Mouse (Mus musculus): ENCODE data around the gene Bcl2l11.

Bcl2l11 gene

DNA sequence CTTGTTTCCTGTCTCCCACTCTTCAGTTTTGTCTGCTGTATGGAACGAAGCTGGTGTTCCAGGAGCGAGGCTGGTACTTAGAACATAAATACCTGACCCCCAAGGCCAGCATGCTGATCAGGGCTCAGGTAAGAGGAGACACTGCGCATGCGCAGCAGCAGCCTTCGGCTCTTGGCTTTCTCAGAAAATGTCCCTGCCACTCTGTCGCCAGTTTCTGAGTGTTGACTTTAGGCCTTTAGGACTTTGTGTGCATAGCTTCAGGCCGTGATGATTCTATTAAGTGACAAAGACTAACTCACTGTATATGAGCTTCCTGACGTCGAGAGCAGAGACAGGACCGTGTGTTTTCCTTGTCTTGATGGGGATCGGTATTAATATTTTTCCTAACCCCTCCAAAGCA, 20.2 kb upstream of the Bcl2l11 start:
- DNase-seq (ENCODE audit: extremely low spot score, low spot score) = no peak

DNA sequence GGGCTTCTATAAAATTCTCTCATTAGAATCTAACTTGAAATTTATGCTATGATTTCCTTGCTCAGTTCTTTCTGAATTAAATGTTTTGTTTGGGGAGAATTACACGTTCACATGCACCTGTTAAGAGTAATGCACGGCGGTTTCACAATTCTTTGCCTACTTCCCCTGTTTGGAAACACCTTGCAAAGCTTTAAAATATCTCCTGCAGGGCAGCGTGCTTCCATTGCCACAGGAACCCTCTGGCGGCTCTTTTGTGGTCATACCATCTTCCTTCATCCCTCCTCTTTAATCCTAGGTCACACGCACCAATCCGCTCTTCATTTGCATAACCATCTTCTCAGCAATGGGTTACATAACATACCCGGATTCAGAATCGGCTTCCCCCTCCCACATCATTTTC, 14.3 kb upstream of the Bcl2l11 start:
- no peak for DNase-seq (ENCODE audit: extremely low spot score, low spot score)

DNA sequence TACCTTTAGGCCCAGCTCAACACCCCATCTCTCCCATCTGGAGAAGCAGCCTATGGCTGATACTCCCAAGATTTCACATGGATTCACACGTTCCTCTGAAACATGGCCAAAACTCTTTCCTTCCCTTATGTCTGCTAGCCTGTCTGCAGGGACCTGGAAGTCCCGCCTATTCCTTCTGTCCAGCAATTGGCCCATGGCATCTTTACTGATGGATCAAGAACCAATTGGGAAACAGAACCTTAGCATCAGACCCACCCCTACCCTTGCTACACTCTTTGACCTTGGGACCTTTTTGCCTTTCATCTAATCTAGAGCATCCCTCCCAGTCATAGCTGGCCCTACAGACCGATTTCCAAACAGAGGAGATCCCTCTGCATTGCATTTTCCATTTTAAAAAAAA, 11.2 kb upstream of the Bcl2l11 start:
- no peak for DNase-seq (ENCODE audit: extremely low spot score, low spot score)

DNA sequence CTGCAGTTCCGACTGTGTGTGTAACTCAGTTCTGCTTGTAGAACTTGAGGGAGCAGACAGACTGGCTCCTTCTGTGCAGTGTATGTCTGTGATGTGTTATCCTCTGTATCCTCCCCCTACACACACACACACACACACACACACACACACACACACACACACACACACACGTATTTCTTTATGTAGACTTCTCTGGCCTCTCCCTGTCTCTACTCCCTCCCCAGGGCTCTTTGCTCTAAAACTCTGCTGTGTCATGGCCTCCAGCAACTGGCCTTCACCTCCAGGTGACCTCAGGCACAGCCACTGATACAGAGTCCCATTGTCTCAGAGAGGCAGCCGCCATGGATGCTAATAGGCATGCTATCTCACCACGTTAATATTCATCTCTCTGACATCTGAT, 10.3 kb upstream of the Bcl2l11 start:
- peak; percentile 55 for DNase-seq (ENCODE audit: extremely low spot score, low spot score)

DNA sequence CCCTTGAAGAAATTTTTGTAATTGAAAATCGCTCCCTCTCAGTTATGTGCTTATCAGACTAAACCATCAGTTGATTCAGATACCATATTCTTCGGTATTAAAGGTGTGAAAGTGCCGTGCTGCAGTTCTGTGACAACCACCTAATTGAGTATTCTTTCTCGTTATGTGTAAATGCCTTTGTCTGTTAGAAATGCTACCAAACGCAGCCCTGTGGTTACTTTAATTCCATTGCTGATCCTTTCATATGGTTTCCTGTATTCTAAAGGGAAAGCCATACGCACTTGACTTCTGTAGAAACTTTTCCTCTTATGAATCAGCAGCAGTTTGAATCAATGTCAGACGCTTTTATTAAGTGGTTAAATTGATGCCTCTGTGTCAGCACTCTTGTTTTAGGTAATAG, 8.2 kb upstream of the Bcl2l11 start:
- DNase-seq (ENCODE audit: extremely low spot score, low spot score) = no peak

DNA sequence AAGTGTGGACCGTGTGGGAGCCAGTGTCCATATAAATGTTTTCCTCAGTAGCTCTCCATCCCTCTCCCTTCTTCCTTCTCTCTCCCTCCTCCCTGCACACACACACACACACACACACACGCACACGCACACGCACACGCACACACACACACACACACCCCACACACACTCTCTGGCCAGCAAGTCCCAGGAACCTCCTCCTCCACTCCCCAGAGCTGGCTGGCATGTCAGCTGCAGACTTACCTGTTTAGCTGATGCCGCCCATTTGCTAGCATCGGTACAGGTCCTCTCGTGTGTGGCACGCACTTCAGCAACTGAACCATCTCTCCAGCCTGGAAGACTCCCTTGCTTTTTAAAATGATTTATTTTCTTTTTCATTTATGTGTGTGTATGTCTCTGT, 6.9 kb upstream of the Bcl2l11 start:
- no peak for DNase-seq (ENCODE audit: extremely low spot score, low spot score)

DNA sequence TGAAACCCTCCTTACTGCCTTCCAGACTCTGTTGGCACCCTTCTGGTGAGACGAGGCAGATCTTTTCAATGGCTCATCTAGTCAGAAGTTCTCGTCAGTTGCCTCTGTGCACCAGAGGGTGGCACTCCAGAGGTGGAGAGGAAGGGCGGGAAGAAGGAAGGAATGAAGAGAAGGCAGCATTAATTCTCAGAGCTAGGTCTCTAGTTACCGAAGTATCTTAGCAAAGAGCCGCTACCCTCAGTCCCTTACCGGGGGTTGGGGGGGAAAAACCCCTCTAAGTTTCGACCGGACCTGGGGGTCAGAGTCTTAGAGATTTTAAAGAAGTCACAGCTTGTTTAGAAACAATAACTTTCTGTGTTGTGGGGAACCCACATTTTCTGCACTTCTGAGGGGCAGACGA, 3.3 kb upstream of the Bcl2l11 start:
- DNase-seq (ENCODE audit: extremely low spot score, low spot score) = peak; percentile 65

DNA sequence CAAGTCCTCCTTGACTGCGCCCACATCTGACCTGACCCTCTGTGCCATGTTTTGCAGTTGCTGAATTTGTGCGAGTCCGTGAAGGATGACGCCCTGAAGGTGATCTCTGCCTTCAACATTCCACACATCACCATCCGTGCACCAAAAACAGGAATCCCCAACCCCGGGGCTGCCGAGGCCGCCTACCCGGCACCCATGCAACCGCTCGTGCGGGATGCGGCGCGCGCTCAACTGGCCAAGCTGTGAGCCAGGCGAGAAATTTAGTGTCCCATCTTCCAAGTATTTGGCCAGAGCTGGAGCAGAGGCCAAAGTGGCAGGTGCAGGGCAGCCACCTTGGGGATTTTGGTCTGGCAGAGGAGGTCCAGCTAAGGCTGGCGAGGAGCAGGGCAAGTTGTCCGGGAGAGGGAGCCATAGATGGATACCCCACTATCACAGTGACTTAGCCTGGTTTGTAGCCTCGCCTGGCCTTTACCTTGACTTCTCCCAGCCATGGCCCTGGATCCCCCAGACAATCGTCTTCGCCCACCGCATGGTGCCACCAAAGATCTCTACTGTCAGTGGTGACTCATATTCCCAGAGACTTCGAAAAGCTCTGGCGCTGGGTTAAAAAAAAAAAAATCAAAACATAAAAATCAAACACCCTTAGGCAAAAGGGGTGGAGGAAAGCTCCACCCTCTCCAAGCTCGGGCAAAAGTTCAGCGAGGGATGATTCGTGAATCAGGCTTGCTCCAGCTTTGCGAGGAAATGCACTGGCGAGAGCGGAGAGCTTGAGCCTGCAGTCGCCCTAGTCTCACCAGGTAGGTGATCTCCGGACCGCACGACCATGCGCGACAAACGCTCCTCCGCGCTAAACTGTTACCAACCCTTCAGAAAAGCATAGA, 2.7 kb upstream of the Bcl2l11 start:
- DNase-seq (ENCODE audit: extremely low spot score, low spot score) = peak; percentile 65

DNA sequence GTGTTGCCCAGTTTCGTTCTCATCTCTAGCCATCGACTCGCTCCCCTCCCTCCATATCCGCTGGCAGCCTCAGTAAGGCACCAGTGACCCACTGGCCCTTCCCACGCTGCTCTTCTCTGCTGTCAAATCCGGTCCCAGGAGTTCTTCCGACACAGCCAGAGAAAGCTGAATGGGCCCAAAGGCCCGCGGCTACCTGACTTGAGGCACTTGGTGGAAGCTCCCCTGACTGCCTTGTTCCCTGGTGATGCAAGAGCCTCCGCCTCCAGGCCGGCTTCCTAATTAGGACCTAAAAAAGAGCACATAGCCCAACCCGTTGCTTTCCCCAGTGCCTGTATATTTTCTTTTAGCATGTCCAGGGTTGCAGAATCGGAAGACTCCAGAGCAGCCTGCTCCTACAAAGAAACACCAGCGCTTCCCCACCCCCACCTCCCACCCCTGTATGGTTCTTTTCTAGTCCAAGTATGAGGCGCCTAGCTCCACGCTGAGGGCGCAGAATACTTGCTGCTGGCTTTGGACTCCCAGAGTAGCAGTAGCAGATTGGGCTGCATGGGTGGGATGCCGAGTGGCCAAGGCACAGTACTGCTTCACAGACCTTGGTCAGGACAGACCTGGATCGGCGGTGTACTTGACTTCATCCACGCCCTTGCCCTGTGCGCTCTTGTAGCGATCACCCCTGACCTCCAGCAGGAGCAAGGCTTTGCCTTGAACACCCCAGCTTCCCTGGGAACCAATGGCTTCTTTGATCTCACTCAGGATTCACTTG, 1.7 kb upstream of the Bcl2l11 start:
- DNase-seq (ENCODE audit: extremely low spot score, low spot score) = peak; percentile 49

DNA sequence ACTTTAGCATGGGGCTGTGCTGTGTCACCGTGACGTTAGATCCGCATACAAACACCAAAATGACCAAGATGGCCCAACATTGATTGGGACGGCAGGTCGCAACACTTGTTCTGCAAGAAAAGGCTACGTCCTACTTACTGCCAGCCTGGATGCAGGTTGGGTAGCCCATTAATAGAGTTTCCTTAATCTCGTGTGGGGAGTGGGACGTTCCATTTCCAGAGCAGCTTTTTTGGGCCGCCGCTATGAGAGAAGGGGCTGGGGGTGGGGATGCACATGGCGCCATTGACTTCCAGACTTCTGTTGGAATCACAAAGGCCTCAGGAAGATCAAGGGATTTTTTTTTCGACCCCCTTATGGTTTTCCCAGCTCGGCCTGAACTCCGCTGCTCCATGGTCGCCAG, 1.1 kb upstream of the Bcl2l11 start:
- DNase-seq (ENCODE audit: extremely low spot score, low spot score) = peak; percentile 40

DNA sequence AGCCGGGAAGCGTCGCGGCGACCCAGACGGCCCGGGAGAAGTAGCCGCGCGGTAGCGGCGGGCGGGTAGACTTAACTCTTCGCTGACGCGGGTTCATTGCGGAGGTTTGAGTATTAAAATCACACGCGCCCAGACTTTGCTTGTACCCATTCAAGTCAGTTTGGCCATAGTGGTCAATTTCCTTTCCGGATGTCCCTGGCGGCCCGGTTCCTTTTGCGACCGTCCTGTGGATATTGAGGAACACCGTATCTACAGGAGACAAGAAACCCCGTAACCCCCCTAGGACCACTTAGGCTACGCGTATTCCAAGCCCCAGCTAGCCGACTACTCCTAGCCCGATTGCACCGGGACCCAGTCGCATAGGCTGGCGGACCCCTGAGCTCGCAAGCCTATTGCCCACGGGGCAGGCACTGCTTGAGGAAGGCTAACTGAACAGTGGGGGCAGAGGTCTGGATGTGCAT, 783 bp downstream of the Bcl2l11 start:
- no peak for DNase-seq (ENCODE audit: extremely low spot score, low spot score)

DNA sequence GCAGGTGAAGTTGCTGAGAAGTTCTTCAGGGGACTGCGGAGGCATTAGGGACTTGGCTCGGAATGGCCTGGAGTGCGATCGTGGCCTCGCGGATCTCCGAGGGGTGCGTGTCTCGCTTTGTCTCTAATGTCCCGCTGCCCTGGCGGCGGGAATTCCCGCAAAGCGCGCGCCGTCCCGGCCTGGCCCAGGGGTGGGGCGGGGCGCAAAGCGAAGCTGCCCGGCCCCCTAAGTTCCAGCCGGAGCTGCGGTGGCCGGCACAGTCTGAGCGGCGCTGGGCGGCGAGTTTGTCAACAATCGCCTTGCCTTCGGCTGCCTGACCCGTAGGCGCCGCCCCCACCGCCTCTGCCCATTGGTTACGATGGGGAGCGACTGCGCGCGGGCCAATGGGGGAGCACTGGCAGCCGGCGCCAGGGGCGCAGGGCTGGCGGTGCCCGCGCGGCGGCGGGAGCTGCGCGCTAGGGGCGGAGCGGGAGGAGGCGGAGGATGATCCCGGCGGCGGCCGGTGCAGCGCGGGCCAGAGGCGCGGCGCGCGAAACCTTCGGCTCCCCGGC, 1.4 kb downstream of the Bcl2l11 start:
- DNase-seq (ENCODE audit: extremely low spot score, low spot score) = no peak

DNA sequence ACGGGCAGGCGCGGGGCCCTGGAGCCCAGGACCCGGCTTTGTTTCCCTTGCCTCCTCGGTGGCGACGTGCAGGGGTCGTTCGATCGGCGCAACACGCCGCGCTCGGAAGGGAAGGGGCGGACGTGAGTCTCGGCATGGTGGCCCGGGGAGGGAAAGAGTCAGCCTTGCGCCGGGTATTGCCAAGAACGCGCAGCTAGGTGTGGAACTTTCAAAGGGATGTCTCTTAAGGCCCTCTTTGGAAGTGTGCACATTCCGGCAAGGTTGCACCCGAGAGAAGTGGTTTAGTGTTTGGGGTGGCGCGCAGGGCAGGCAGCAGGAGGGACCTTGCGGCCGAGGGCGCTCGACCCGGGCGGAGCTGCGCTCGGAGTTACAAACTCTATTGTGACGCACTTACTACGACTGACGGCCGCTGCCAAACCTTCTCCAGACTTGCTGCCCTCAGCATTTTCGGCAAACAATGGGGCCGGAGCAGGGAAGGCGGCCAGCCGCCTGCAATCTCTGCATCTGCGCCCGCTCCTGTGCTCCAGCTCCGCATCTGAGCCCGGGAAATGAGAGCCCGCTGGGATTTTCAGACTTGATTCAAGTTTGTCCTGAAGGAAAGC, 2.0 kb downstream of the Bcl2l11 start:
- peak; percentile 94 for DNase-seq (ENCODE audit: extremely low spot score, low spot score)

DNA sequence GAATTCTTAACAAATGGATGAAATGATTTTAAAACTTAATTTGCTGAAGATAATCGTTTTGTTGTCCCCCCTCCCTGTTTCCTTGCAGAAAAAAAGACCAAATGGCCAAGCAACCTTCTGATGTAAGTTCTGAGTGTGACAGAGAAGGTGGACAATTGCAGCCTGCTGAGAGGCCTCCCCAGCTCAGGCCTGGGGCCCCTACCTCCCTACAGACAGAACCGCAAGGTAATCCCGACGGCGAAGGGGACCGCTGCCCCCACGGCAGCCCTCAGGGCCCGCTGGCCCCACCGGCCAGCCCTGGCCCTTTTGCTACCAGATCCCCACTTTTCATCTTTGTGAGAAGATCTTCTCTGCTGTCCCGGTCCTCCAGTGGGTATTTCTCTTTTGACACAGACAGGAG, 2.7 kb downstream of the Bcl2l11 start:
- DNase-seq (ENCODE audit: extremely low spot score, low spot score) = no peak

DNA sequence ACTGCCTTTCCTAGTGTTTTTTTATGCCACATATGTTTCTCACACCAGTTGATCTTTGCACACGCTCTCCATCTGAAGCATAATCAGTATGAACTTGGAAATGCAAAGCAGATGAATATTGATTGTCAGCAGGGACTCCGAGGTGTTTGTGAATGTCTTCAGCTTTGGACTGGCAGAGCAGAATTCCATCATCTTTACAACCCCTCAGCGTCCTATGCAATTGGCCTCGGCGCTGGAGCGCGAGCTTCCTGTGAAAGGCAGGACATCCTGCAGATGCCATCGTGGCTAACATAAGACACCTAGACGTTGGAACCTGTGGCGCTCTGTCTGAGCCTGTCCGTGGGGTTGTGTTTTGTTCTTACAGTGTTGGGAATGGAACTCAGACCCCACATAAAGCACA, 5.7 kb downstream of the Bcl2l11 start:
- DNase-seq (ENCODE audit: extremely low spot score, low spot score) = no peak

DNA sequence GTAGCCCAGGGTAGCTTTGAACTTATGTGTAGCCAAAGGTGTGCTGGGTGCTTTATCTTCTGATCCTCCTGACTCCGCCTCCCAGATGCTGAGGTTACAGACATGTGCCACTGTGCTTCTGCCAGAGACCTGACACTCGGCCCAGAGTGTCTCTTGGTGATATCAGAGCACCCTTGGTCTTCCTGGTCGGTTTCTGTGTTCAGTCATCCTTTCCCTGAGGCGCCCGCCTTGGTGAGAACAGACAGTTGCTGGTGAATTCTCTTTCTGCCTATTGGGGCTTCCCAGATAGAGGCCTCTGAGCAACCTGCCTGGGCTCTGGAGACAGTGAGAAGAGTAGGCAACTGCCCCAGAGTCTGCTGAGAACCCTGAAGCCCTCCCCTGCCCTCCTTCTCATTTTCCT, 6.8 kb downstream of the Bcl2l11 start:
- DNase-seq (ENCODE audit: extremely low spot score, low spot score) = no peak

DNA sequence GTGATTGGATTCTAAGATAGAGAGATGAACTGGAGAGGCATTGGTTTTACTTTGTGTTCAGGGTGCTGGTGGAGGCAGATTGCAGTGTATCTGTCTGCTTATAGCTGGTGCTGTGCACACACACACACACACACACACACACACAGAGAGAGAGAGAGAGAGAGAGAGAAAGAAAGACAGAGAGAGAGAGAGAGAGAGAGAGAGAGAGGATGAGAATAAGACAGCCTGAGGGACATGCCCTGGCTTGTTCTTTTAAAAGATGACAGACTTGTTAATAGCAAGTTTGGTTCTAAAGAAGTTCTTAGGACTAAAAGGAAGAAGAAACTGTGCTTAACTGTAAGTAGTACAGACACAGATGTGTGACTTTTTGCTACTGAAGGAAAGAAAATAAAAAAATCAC, 8.0 kb downstream of the Bcl2l11 start:
- no peak for DNase-seq (ENCODE audit: extremely low spot score, low spot score)

DNA sequence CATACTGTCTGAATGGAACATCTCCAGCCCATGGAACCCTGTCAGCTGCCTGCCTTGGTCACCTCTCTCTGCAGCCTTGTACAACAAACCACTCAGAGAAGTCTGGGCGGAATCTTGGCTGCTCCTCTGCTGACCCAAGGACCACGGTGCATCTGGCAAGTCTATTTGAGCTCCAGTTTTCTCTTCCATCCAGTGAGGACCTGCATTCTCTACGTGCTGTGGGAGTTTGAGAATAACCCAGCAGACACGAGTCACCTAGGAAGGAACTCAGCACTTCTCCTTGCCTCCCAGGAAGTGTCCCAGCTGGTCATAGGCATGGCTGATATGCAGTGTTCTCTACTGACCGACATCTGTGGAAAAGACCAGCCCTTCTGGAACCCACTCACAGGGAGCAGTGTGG, 8.6 kb downstream of the Bcl2l11 start:
- no peak for DNase-seq (ENCODE audit: extremely low spot score, low spot score)

DNA sequence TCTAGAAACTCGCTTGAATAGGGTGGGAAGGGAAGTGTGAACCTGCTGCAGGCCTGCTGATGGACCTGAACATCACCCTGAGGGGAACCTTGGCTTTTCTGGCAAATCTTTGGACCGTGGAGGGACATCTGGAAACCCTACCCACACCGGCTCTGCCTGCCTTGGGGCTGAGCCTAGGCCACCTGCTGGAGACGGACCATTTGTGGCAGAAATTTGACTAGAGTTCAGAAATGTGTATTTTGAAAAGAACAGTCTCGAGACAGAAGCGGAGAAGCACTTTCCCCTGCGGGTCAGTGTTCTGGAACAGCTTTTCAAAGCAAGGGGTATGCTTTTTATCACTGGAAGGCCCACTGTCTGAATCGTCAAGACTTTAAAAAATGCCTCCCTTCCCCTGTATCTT, 9.1 kb downstream of the Bcl2l11 start:
- no peak for DNase-seq (ENCODE audit: extremely low spot score, low spot score)

DNA sequence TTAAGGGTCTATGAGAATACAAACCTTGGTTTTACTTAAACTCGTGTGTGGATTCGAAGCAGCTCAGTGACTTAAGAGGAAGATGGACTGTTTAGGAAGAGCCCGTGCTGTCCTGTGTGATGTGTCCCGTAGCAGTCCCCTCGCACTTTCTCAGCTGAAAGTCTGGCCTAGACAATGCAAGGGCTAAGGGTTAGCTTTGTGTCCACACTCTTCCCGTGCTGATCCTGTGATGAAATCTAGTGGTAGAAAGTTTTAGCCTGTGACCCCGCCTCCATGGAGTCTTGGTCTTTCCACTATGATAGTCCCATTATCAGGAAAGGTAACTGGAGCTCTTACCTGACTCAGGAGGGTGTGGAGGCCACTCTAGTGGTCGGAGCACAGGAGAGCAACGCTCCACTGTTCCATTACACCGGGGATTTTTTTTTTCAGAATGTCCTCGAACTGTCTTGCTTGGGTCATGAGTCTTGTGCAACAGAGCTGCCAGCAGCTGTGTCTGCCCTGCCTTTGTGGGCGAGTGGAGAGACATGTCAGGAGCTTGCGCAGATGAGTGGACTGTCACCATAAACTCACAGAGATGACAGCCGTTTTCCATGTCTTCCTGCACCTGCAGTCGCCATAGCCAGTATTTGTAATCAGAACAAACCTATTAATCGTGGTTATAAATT, 11.1 kb downstream of the Bcl2l11 start:
- no peak for DNase-seq (ENCODE audit: extremely low spot score, low spot score)

DNA sequence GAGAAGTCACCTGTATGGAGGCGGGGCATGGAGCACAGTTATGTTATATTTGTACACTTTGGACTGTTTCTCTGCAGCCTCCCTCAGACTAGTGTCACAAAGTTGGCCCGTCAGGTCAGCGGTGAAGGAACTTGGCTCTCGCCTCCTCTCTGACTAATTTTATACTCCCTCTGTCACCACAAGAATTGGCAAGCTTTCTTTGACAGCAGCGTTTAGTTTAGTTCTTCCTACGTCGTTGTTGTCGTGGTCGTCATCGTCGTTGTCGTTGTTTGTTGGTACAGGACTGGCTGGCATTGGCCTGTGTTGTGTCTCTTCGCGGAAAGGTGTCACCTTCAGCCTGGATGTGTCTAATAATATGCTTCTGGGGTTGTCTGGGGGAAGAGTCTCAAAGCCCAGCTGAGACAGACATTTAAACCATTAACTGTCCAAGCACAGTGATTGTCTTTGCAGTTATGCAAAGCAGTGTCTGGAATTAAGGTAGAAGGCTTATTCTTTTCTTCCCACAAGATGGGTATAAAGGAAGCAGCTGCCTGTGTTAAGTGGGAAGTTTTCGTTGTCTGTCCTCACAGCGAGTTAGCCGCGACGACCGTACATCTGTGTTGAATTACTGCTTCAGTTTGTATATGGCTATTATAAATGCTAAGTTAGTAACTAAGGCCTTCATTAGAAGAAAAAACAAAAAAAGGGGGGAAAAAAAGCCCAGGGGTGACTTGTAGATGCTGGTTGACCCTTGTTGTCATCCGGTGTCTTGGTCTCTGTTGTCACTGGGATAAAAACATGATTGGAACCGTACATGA, 11.8 kb downstream of the Bcl2l11 start:
- no peak for DNase-seq (ENCODE audit: extremely low spot score, low spot score)

Measured in neural tube, embryonic 10.5 days (tissue).